8 mouse cellular contexts compared by ENCODE assay signal in the genomic region with DNA sequence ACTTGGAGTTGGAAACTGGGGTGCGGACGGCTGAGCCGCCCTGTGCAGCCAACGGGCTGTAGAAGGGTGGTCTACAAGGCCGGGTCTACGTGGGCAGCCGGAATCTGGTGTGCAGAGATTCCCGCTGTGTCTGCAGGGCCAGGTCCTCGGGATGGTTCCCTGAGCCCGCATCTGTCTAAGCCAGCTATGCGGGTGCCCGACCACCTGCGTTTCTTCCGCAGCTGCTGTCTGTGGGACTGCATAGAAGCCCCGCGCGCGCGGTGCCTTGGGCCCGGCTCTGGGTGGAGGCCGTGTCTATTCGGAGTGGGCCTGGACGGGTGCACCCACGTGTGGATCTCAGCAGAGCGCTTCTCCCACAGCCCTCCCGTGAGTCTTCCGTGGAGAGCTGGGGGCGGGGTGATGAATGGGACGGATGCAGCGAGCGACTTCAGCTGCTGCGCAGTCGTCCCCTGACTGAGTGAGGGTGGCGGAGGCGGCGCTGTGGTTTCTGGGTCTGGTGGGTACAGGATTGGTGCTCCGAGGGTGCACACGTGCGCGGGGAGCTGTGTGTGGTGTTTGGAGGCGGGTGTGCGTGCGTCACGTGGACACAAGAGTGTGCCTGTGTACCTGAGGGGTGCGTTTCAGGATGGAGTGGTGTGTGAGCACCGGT. TPM values are rescaled to one million over a fixed set of nuclear protein-coding genes. Genes with fewer than 3 reads are reported as not detected.
DNase-seq lines count a peak whose midpoint lies in the region; ATAC-seq and TF ChIP-seq lines count a peak whose summit lies in the region.

No protein-coding gene starts in this region.

- H3K4me1 ChIP-seq in heart, adult 2 months (ENCODE audit: control insufficient read depth, insufficient read depth, low read length): peaks cover 12% of the 10 kb centered on the region
- H3K4me1 ChIP-seq in forebrain, postnatal 0 days (ENCODE audit: insufficient read depth): peaks cover 4% of the 10 kb centered on the region; the same call in 1 of the 2 replicates
- H3K4me1 ChIP-seq in intestine, postnatal 0 days (replicated peaks; ENCODE audit: control insufficient read depth, insufficient read depth, low read length): peaks cover 3% of the 10 kb centered on the region; the same call in 1 of the 2 replicates
- H3K4me1 ChIP-seq in limb, embryonic 14.5 days (ENCODE audit: control insufficient read depth, insufficient read depth, low read length): peaks cover 13% of the 10 kb centered on the region
- H3K4me1 ChIP-seq in midbrain, embryonic 15.5 days: peaks cover 16% of the 10 kb centered on the region
- H3K4me1 ChIP-seq in stomach, embryonic 15.5 days: peaks cover 46% of the 10 kb centered on the region

- H3K9me3 ChIP-seq in forebrain, postnatal 0 days (ENCODE audit: low read length): no peaks in the 10 kb centered on the region
- no peaks in the 10 kb centered on the region for H3K9me3 ChIP-seq in intestine, postnatal 0 days (ENCODE audit: control insufficient read depth)
- H3K9me3 ChIP-seq in limb, embryonic 14.5 days (ENCODE audit: control insufficient read depth, low read length): no peaks in the 10 kb centered on the region
- H3K9me3 ChIP-seq in midbrain, embryonic 15.5 days: no peaks in the 10 kb centered on the region
- no peaks in the 10 kb centered on the region for H3K9me3 ChIP-seq in stomach, embryonic 15.5 days

- 3% methylated on average over 46 of the region's 46 CpGs for WGBS in heart, adult 2 months
- 1% methylated on average over 46 of the region's 46 CpGs for WGBS in forebrain, postnatal 0 days
- WGBS in intestine, postnatal 0 days: under 1% methylated on average over 46 of the region's 46 CpGs
- 2% methylated on average over 34 of the region's 46 CpGs for WGBS in limb, embryonic 14.5 days
- WGBS in midbrain, embryonic 15.5 days: under 1% methylated on average over 46 of the region's 46 CpGs
- WGBS in stomach, embryonic 15.5 days: 1% methylated on average over 46 of the region's 46 CpGs

- no peaks in the 10 kb centered on the region for H3K79me2 ChIP-seq in heart, adult 2 months (replicated peaks; ENCODE audit: control insufficient read depth, insufficient read depth, low read length)

- H3K9ac ChIP-seq in heart, adult 2 months (ENCODE audit: low read depth, low read length): peak overlapping the region; percentile 73
- peak overlapping the region; percentile 73 for H3K9ac ChIP-seq in forebrain, postnatal 0 days
- peak overlapping the region; percentile 48 for H3K9ac ChIP-seq in intestine, postnatal 0 days (ENCODE audit: low read depth, low read length)
- peak overlapping the region; percentile 62 for H3K9ac ChIP-seq in limb, embryonic 14.5 days (ENCODE audit: low read depth, low read length, severe bottlenecking)
- H3K9ac ChIP-seq in midbrain, embryonic 15.5 days: peak overlapping the region; percentile 66
- H3K9ac ChIP-seq in stomach, embryonic 15.5 days: peak overlapping the region; percentile 37; the same call in 1 of the 2 replicates

- no peak overlapping the region for H3K27ac ChIP-seq in heart, adult 2 months
- H3K27ac ChIP-seq in forebrain, postnatal 0 days (ENCODE audit: low read depth, low read length): peak overlapping the region; percentile 50; the same call in 1 of the 2 replicates
- H3K27ac ChIP-seq in intestine, postnatal 0 days (ENCODE audit: low read depth, low read length): no peak overlapping the region
- no peak overlapping the region for H3K27ac ChIP-seq in limb, embryonic 14.5 days (replicated peaks; ENCODE audit: low read depth, low read length)
- peak overlapping the region; percentile 76 for H3K27ac ChIP-seq in midbrain, embryonic 15.5 days
- no peak overlapping the region for H3K27ac ChIP-seq in stomach, embryonic 15.5 days

- TF ChIP-seq CTCF in heart, adult 2 months (IDR thresholded peaks at IDR 0.05): no peak
- TF ChIP-seq CTCF in forebrain, postnatal 0 days (IDR thresholded peaks at IDR 0.05; ENCODE audit: low read depth): peak; percentile 16; the same call in 1 of the 2 replicates
- no peak for TF ChIP-seq CTCF in intestine, postnatal 0 days (IDR thresholded peaks at IDR 0.05; ENCODE audit: low read depth)

- ATAC-seq in cerebellum, adult (ENCODE audit: insufficient number of reproducible peaks, low FRiP score, low TSS enrichment): peak; percentile 15; the same call in 1 of the 2 replicates
- ATAC-seq in forebrain, postnatal 0 days: peak; percentile 88
- ATAC-seq in intestine, postnatal 0 days: peak; percentile 35; the same call in 1 of the 2 replicates
- peak; percentile 42 for ATAC-seq in limb, embryonic 14.5 days (ENCODE audit: low FRiP score, low read depth)
- peak; percentile 83 for ATAC-seq in midbrain, embryonic 15.5 days (replicated peaks)
- peak; percentile 15; the same call in 1 of the 2 replicates for ATAC-seq in stomach, embryonic 15.5 days (ENCODE audit: insufficient read depth, low FRiP score, low read depth)

- TF ChIP-seq EP300 in heart, adult 2 months (IDR thresholded peaks at IDR 0.05; ENCODE audit: insufficient read depth, low read depth, low read length): no peak

- peak; percentile 51 to 59 for DNase-seq in heart, adult 2 months
- no peak for DNase-seq in heart, postnatal 36 days
- DNase-seq in forebrain, postnatal 0 days: peak; percentile 84
- DNase-seq in limb, embryonic 14.5 days (ENCODE audit: low spot score): no peak

- intact Hi-C loops in heart, adult 2 months (cut with DNase I): no loop called here
- intact Hi-C loops in heart, postnatal 36 days (cut with DNase I): no loop called here

- H3K4me2 ChIP-seq in forebrain, postnatal 0 days (ENCODE audit: low read depth): peak overlapping the region; percentile 76
- H3K4me2 ChIP-seq in intestine, postnatal 0 days (replicated peaks; ENCODE audit: low read depth): peak overlapping the region; percentile 100
- peak overlapping the region; percentile 96 for H3K4me2 ChIP-seq in limb, embryonic 14.5 days (replicated peaks; ENCODE audit: low read depth, low read length, severe bottlenecking)
- peak overlapping the region; percentile 92 for H3K4me2 ChIP-seq in midbrain, embryonic 15.5 days
- peak overlapping the region; percentile 98 for H3K4me2 ChIP-seq in stomach, embryonic 15.5 days

- no peak for TF ChIP-seq POLR2A in heart, adult 2 months (IDR thresholded peaks at IDR 0.05; ENCODE audit: insufficient read depth, low read depth, low read length)
- TF ChIP-seq POLR2A in limb, embryonic 14.5 days (IDR thresholded peaks at IDR 0.05; ENCODE audit: borderline replicate concordance, extremely low read depth, insufficient read depth, insufficient read length): no peak

- no peaks in the 10 kb centered on the region for H3K36me3 ChIP-seq in heart, adult 2 months (ENCODE audit: control insufficient read depth, insufficient read depth, low read length)
- no peaks in the 10 kb centered on the region for H3K36me3 ChIP-seq in forebrain, postnatal 0 days (ENCODE audit: insufficient read depth)
- no peaks in the 10 kb centered on the region for H3K36me3 ChIP-seq in intestine, postnatal 0 days (ENCODE audit: control insufficient read depth, insufficient read depth)
- H3K36me3 ChIP-seq in limb, embryonic 14.5 days (ENCODE audit: control insufficient read depth, insufficient read depth, low read length): no peaks in the 10 kb centered on the region
- H3K36me3 ChIP-seq in midbrain, embryonic 15.5 days (replicated peaks): no peaks in the 10 kb centered on the region
- no peaks in the 10 kb centered on the region for H3K36me3 ChIP-seq in stomach, embryonic 15.5 days

- H3K4me3 ChIP-seq in heart, adult 2 months: peak overlapping the region; percentile 71
- peak overlapping the region; percentile 60 for H3K4me3 ChIP-seq in forebrain, postnatal 0 days (ENCODE audit: low read depth, low read length)
- peak overlapping the region; percentile 63 for H3K4me3 ChIP-seq in intestine, postnatal 0 days (ENCODE audit: low read depth, low read length)
- H3K4me3 ChIP-seq in limb, embryonic 14.5 days (replicated peaks; ENCODE audit: low read length): peak overlapping the region; percentile 68
- H3K4me3 ChIP-seq in midbrain, embryonic 15.5 days: peak overlapping the region; percentile 76
- H3K4me3 ChIP-seq in stomach, embryonic 15.5 days (replicated peaks): peak overlapping the region; percentile 59

- no peaks in the 10 kb centered on the region for H3K27me3 ChIP-seq in heart, adult 2 months (ENCODE audit: control insufficient read depth, insufficient read depth, low read length)
- H3K27me3 ChIP-seq in forebrain, postnatal 0 days (ENCODE audit: insufficient read depth, low read length): no peaks in the 10 kb centered on the region
- H3K27me3 ChIP-seq in intestine, postnatal 0 days (replicated peaks; ENCODE audit: control insufficient read depth, insufficient read depth, low read length): peaks cover 6% of the 10 kb centered on the region; the same call in 1 of the 2 replicates
- peaks cover 18% of the 10 kb centered on the region for H3K27me3 ChIP-seq in limb, embryonic 14.5 days (ENCODE audit: control insufficient read depth, insufficient read depth, low read length)
- H3K27me3 ChIP-seq in midbrain, embryonic 15.5 days (replicated peaks): peaks cover 15% of the 10 kb centered on the region
- H3K27me3 ChIP-seq in stomach, embryonic 15.5 days (replicated peaks): peaks cover 15% of the 10 kb centered on the region; the same call in 1 of the 2 replicates

RNA-seq across cellular contexts. Expression of gene Camkk1, which starts 0.5 kb away (rescaled TPM):
- 1 to 10 TPM in 1 of 2 experiments, under 1 TPM in 1; 0.63 to 1.2 TPM for total RNA-seq in heart, adult 2 months (2021)
- polyA plus RNA-seq in heart, adult 2 months (2012; rRNA removed): 1.7 and 1.8 TPM in 2 replicates
- total RNA-seq in heart, postnatal 36 days (2021): under 1 TPM; 0.84 to 1.00 TPM
- total RNA-seq in forebrain, postnatal 0 days (2014; rRNA removed): 24.2 and 26.3 TPM in 2 replicates
- polyA plus RNA-seq in forebrain, postnatal 0 days (2015; fragmentation: Nextera tagmentation; extraction: Ambion mirVana): 22.9 and 25.1 TPM in 2 replicates
- 3.2 and 3.5 TPM in 2 replicates for polyA plus RNA-seq in intestine, postnatal 0 days (2015; fragmentation: Nextera tagmentation; extraction: Ambion mirVana)
- polyA plus RNA-seq in limb, embryonic 14.5 days (2012; rRNA removed): 11.1 and 11.4 TPM in 2 replicates
- polyA plus RNA-seq in limb, embryonic 14.5 days (2014; fragmentation: Nextera tagmentation; extraction: Ambion mirVana): 5.5 and 5.8 TPM in 2 replicates
- polyA plus RNA-seq in midbrain, embryonic 15.5 days (2015; fragmentation: Nextera tagmentation; extraction: Ambion mirVana): 29.8 and 30.6 TPM in 2 replicates
- polyA plus RNA-seq in stomach, embryonic 15.5 days (2015; fragmentation: Nextera tagmentation; extraction: Ambion mirVana): 10.6 and 10.9 TPM in 2 replicates

RNA-seq across cellular contexts. Expression of gene P2rx1, which starts 20.4 kb away (rescaled TPM):
- total RNA-seq in heart, adult 2 months (2021): under 1 TPM; 0.21 to 0.86 TPM
- 0.76 and 0.91 TPM in 2 replicates for polyA plus RNA-seq in heart, adult 2 months (2012; rRNA removed)
- total RNA-seq in heart, postnatal 36 days (2021): under 1 TPM; 0.33 to 0.38 TPM
- total RNA-seq in forebrain, postnatal 0 days (2014; rRNA removed): 0.08 and 2.0 TPM in 2 replicates
- polyA plus RNA-seq in forebrain, postnatal 0 days (2015; fragmentation: Nextera tagmentation; extraction: Ambion mirVana): 0.19 and 0.25 TPM in 2 replicates
- polyA plus RNA-seq in intestine, postnatal 0 days (2015; fragmentation: Nextera tagmentation; extraction: Ambion mirVana): 3.4 and 4.1 TPM in 2 replicates
- polyA plus RNA-seq in limb, embryonic 14.5 days (2012; rRNA removed): 1.8 and 2.1 TPM in 2 replicates
- 1.9 and 2.2 TPM in 2 replicates for polyA plus RNA-seq in limb, embryonic 14.5 days (2014; fragmentation: Nextera tagmentation; extraction: Ambion mirVana)
- polyA plus RNA-seq in midbrain, embryonic 15.5 days (2015; fragmentation: Nextera tagmentation; extraction: Ambion mirVana): 0.33 and 0.45 TPM in 2 replicates
- 33.7 and 52.1 TPM in 2 replicates for polyA plus RNA-seq in stomach, embryonic 15.5 days (2015; fragmentation: Nextera tagmentation; extraction: Ambion mirVana)

RNA-seq across cellular contexts. Expression of gene Ncbp3, which starts 28.3 kb away (rescaled TPM):
- 1 to 10 TPM; 5.6 to 5.7 TPM for total RNA-seq in heart, adult 2 months (2021)
- 2.0 and 4.2 TPM in 2 replicates for polyA plus RNA-seq in heart, adult 2 months (2012; rRNA removed)
- 1 to 10 TPM; 5.8 to 6.3 TPM for total RNA-seq in heart, postnatal 36 days (2021)
- 8.5 and 11.0 TPM in 2 replicates for total RNA-seq in forebrain, postnatal 0 days (2014; rRNA removed)
- 3.6 and 6.1 TPM in 2 replicates for polyA plus RNA-seq in forebrain, postnatal 0 days (2015; fragmentation: Nextera tagmentation; extraction: Ambion mirVana)
- polyA plus RNA-seq in intestine, postnatal 0 days (2015; fragmentation: Nextera tagmentation; extraction: Ambion mirVana): 3.4 and 4.6 TPM in 2 replicates
- polyA plus RNA-seq in limb, embryonic 14.5 days (2012; rRNA removed): 6.3 and 7.1 TPM in 2 replicates
- polyA plus RNA-seq in limb, embryonic 14.5 days (2014; fragmentation: Nextera tagmentation; extraction: Ambion mirVana): 10.1 and 11.7 TPM in 2 replicates
- polyA plus RNA-seq in midbrain, embryonic 15.5 days (2015; fragmentation: Nextera tagmentation; extraction: Ambion mirVana): 10.9 and 12.7 TPM in 2 replicates
- 10.4 and 12.0 TPM in 2 replicates for polyA plus RNA-seq in stomach, embryonic 15.5 days (2015; fragmentation: Nextera tagmentation; extraction: Ambion mirVana)

RNA-seq across cellular contexts. Expression of gene Atp2a3, which starts 58.3 kb away (rescaled TPM):
- total RNA-seq in heart, adult 2 months (2021): 10 to 100 TPM; 10.9 to 14.5 TPM
- polyA plus RNA-seq in heart, adult 2 months (2012; rRNA removed): 15.9 and 17.3 TPM in 2 replicates
- 10 to 100 TPM; 11.1 to 11.9 TPM for total RNA-seq in heart, postnatal 36 days (2021)
- 1.5 and 1.6 TPM in 2 replicates for total RNA-seq in forebrain, postnatal 0 days (2014; rRNA removed)
- polyA plus RNA-seq in forebrain, postnatal 0 days (2015; fragmentation: Nextera tagmentation; extraction: Ambion mirVana): 1.7 and 2.4 TPM in 2 replicates
- polyA plus RNA-seq in intestine, postnatal 0 days (2015; fragmentation: Nextera tagmentation; extraction: Ambion mirVana): 16.2 and 16.7 TPM in 2 replicates
- polyA plus RNA-seq in limb, embryonic 14.5 days (2012; rRNA removed): 2.6 and 2.7 TPM in 2 replicates
- 2.3 TPM in 2 replicates for polyA plus RNA-seq in limb, embryonic 14.5 days (2014; fragmentation: Nextera tagmentation; extraction: Ambion mirVana)
- polyA plus RNA-seq in midbrain, embryonic 15.5 days (2015; fragmentation: Nextera tagmentation; extraction: Ambion mirVana): 1.0 and 1.1 TPM in 2 replicates
- 18.9 and 20.6 TPM in 2 replicates for polyA plus RNA-seq in stomach, embryonic 15.5 days (2015; fragmentation: Nextera tagmentation; extraction: Ambion mirVana)

Comparison
In these comparisons a context has a peak if more than half of its experiments do, and no peak if none do; other contexts are left out.
1. DNase-seq: peak in heart, adult 2 months (2 of 2) and forebrain, postnatal 0 days (single experiment); none in heart, postnatal 36 days (0 of 2) and limb, embryonic 14.5 days (single experiment).
2. H3K27ac ChIP-seq: peak in forebrain, postnatal 0 days (single experiment) and midbrain, embryonic 15.5 days (single experiment); none in heart, adult 2 months (single experiment), intestine, postnatal 0 days (single experiment), limb, embryonic 14.5 days (single experiment) and stomach, embryonic 15.5 days (single experiment).
3. ATAC-seq: peak in every context shown above with its lines; median percentile 88 in forebrain, postnatal 0 days; 83 in midbrain, embryonic 15.5 days; 42 in limb, embryonic 14.5 days; 35 in intestine, postnatal 0 days; 15 in cerebellum, adult; 15 in stomach, embryonic 15.5 days.
4. Peak in every context shown above with its lines, with median percentiles within 50 percentile points of each other: H3K4me3 ChIP-seq, H3K9ac ChIP-seq and H3K4me2 ChIP-seq.